Mouse (Mus musculus) limb, embryonic 14.5 days (tissue): ENCODE measurements around the gene Nlrc3. TPM values are rescaled to one million over a fixed set of nuclear protein-coding genes. Genes with fewer than 3 reads are reported as not detected.

Experiments
- ATAC-seq: fragments of 200-750 bp; cut with Nextera tagmentation; 2 replicates; pipeline ENCODE4 v1.8.0; 2017; ENCODE audit warnings: low read depth, moderate number of reproducible peaks, moderate TSS enrichment; ENCODE audit not compliant: low FRiP score
- DNase-seq: peaks from one replicate; pipeline ENCODE4 v3.0.0-alpha.2; 2015; ENCODE audit warnings: low spot score
- H3K27ac ChIP-seq: fragments of 300-500 bp; sonication (generic); replicated peaks from 2 replicates; pipeline ENCODE4 v1.5.1; 2014; ENCODE audit warnings: low read depth, mild to moderate bottlenecking, low read length, moderate library complexity, mixed read lengths
- H3K27me3 ChIP-seq: fragments of 300-500 bp; sonication (generic); 2 replicates; pipeline ENCODE4 v1.6.1; 2014; ENCODE audit warnings: low read length, mixed read lengths; ENCODE audit not compliant: control insufficient read depth, insufficient read depth
- H3K36me3 ChIP-seq: fragments of 300-500 bp; sonication (generic); 2 replicates; pipeline ENCODE4 v1.6.1; 2014; ENCODE audit warnings: mild to moderate bottlenecking, low read length, moderate library complexity, mixed read lengths; ENCODE audit not compliant: control insufficient read depth, insufficient read depth
- H3K4me1 ChIP-seq: fragments of 300-500 bp; sonication (generic); 2 replicates; pipeline ENCODE4 v1.6.1; 2014; ENCODE audit warnings: antibody characterized with exemption, low read length, mixed read lengths; ENCODE audit not compliant: control insufficient read depth, insufficient read depth
- H3K4me2 ChIP-seq: fragments of 300-500 bp; sonication (generic); replicated peaks from 2 replicates; pipeline ENCODE4 v1.6.1; 2014; ENCODE audit warnings: low read depth, mild to moderate bottlenecking, low read length, moderate library complexity; ENCODE audit not compliant: severe bottlenecking
- H3K4me3 ChIP-seq: fragments of 300-500 bp; sonication (generic); replicated peaks from 2 replicates; pipeline ENCODE4 v1.5.1; 2014; ENCODE audit warnings: low read length
- H3K9ac ChIP-seq: fragments of 300-500 bp; sonication (generic); 2 replicates; pipeline ENCODE4 v1.6.1; 2014; ENCODE audit warnings: mild to moderate bottlenecking, low read depth, low read length, moderate library complexity; ENCODE audit not compliant: severe bottlenecking
- H3K9me3 ChIP-seq: fragments of 300-500 bp; sonication (generic); 2 replicates; pipeline ENCODE4 v1.6.1; 2016; ENCODE audit warnings: low read length; ENCODE audit not compliant: control insufficient read depth
- POLR2A ChIP-seq: fragments of 200-500 bp; IDR thresholded peaks from 2 replicates; pipeline ENCODE4 v1.8.0; 2012; ENCODE audit warnings: inconsistent platforms, mild to moderate bottlenecking, moderate library complexity, borderline replicate concordance; ENCODE audit not compliant: insufficient read depth, insufficient read length; ENCODE audit errors: extremely low read depth
- WGBS: fragments of 180-500 bp; shearing (Covaris S2); extraction: QIAGEN DNeasy Blood & Tissue Kit; methylation state at CpG from one replicate; pipeline ENCODE4 v1.1.7; 2014; 5-methylcytosine and 5-hydroxymethylcytosine counted together
- polyA plus RNA-seq, 2 experiments: library from polyadenylated mRNA; depleted of rRNA in 1 of 2; stranded (reverse) in 1 of 2; unstranded in 1 of 2; fragments of >200 nt; fragmentation: Nextera tagmentation in 1 of 2; extraction: Ambion mirVana in 1 of 2; gene quantifications; 2 replicates each; pipeline versions ENCODE4 v1.2.1 to v1.2.3; 2012 to 2014

Nlrc3 gene
- polyA plus RNA-seq, 2 experiments = 1.1 to 2.7 TPM

DNA sequence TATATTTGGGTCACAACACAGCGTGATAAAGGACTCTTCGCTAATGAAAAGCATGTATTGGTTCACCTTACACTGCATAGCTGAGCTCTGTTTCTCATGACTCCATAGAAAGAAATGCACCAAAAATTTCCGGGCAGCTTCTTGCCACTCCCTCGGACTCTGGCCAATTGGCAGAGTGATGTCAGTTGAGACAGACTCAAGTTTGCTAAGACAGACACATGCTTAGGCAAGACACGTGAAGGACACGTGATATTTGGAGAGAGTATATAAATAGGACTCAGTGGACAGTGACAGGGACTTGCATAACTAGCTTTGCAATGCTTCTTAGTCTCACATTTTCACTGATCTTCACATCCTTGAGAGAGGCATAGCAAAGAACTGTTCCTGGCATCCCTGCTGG is 20.1 kb downstream of the Nlrc3 start:
- 82% methylated on average over 6 of the region's 6 CpGs for WGBS
- no peak overlapping the region for H3K4me3 ChIP-seq
- H3K27me3 ChIP-seq = no peaks in the 10 kb centered on the region
- TF ChIP-seq POLR2A = no peak
- H3K4me2 ChIP-seq = no peak overlapping the region
- ATAC-seq = no peak
- no peaks in the 10 kb centered on the region for H3K9me3 ChIP-seq
- no peaks in the 10 kb centered on the region for H3K4me1 ChIP-seq
- H3K9ac ChIP-seq = no peak overlapping the region
- H3K27ac ChIP-seq = no peak overlapping the region
- no peak for DNase-seq
- H3K36me3 ChIP-seq = no peaks in the 10 kb centered on the region

DNA sequence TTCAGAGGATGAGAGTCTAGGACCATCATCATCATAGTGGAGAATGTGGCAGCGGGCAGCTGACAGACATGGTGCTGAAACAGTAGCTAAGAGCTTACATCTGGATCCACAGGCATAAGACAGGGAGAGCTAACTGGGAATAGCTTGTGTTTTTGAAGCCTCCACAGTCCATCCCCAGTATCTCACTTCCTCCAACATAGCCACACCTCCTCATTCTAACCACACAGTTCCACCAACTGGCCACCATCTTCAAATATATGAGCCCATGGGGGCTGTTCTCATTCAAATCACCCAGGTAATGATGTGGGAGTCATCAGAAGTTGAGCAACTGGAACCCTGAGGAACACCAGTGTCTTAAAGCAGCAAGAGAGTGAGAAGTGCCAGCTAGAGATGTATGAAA is 25.3 kb downstream of the Nlrc3 start:
- Histone ChIP-seq H3K4me2 (no peak overlapping the region), H3K9me3 (no peaks in the 10 kb centered on the region), H3K27me3 (no peaks in the 10 kb centered on the region), H3K4me3 (no peak overlapping the region), H3K36me3 (no peaks in the 10 kb centered on the region), H3K9ac (no peak overlapping the region), H3K4me1 (no peaks in the 10 kb centered on the region), H3K27ac (no peak overlapping the region)
- DNase-seq (no peak), ATAC-seq (no peak)
- 81% methylated on average over 1 of the region's 1 CpGs for WGBS
- no peak for TF ChIP-seq POLR2A

DNA sequence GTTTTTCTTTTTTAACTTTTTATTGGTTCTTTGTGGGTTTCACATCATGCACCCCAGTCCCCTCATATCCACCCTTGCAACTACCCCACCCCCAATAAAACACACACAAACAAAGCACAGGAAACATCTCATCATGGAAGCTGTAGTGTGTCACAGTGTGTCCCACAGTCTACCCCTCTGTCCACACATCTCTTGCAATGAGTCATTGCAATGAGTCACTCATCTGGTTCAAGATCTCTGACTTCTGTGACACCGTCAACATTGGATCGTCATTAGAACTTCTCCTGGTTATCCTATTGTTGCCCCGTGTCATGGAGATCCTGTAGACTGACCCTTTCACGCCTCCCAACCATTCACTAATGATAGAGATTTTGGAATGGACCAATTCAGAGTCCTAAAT is 41.7 kb downstream of the Nlrc3 start:
- no peak overlapping the region for H3K4me2 ChIP-seq
- H3K9ac ChIP-seq = no peak overlapping the region
- 86% methylated on average over 4 of the region's 4 CpGs for WGBS
- H3K4me3 ChIP-seq = no peak overlapping the region
- H3K9me3 ChIP-seq = no peaks in the 10 kb centered on the region
- no peaks in the 10 kb centered on the region for H3K27me3 ChIP-seq
- H3K4me1 ChIP-seq = no peaks in the 10 kb centered on the region
- ATAC-seq (no peak), DNase-seq (no peak)
- TF ChIP-seq POLR2A = no peak
- H3K36me3 ChIP-seq = peaks cover 65% of the 10 kb centered on the region
- no peak overlapping the region for H3K27ac ChIP-seq

DNA sequence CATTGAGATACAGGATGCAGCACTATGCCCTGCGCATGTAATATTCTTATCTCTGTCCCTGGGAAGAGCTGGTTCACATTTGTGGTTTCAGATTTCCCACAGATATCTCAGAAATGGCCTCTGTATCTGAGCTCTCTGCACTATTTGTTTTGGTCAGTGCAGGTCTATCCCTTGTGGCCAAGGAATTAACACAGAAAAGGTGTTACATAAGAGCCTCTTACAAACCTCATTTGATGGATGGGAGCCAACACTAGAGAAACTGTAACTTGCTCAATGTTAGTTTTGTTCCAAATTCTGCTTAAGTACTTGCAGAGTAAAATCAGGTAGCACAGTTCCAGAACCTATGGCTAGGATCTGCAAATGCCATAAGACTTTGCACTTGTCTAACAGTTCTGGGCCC is 42.3 kb downstream of the Nlrc3 start:
- no peaks in the 10 kb centered on the region for H3K4me1 ChIP-seq
- ATAC-seq (no peak), DNase-seq (no peak)
- no peak overlapping the region for H3K4me3 ChIP-seq
- H3K9me3 ChIP-seq = no peaks in the 10 kb centered on the region
- H3K9ac ChIP-seq = no peak overlapping the region
- H3K27ac ChIP-seq = no peak overlapping the region
- no peak for TF ChIP-seq POLR2A
- H3K4me2 ChIP-seq = no peak overlapping the region
- no peaks in the 10 kb centered on the region for H3K27me3 ChIP-seq
- H3K36me3 ChIP-seq = peaks cover 68% of the 10 kb centered on the region
- WGBS = 91% methylated on average over 1 of the region's 1 CpGs

DNA sequence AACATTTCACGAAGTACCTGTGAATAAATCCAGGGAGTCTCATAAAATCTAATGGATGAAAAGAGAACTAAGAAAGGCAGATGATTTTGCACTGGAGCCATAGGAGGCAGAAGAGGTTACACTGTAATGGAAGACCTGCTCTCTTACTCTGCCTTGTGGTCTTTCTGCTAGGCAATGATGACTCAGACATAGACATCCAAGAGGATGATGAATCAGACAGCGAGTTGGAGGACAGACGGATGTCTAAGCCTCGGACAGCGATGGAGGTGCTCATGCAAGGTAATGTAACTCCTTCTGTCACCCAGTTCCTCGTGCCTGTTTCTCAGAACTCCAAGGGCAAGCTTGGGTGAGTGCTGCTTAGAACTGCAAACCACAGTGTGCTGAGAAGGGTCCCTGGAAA is 42.9 kb downstream of the Nlrc3 start:
- 89% methylated on average over 6 of the region's 6 CpGs for WGBS
- H3K4me3 ChIP-seq = no peak overlapping the region
- TF ChIP-seq POLR2A = no peak

DNA sequence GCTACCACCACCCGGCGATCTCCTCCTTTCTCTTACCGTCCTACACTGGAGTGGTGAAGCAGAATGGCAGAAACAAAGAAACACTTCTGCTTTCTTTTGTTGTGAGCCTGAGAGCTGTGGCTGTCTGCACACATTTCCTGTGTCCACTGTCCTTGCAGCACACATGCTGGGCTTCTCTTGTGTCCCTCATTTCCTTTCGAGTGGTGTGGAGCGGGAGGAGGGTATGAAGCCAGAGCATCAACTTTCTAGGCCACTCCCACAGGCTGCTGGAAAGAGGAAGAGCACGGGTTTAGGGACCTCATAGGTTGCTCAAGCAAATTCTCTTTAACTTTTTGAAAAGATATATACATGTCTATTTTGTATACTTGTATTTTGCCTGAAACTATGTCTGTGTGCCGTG is 47.3 kb downstream of the Nlrc3 start:
- no peak for ATAC-seq
- Histone ChIP-seq H3K4me3 (no peak overlapping the region), H3K9me3 (no peaks in the 10 kb centered on the region), H3K27me3 (no peaks in the 10 kb centered on the region), H3K9ac (no peak overlapping the region), H3K4me2 (no peak overlapping the region), H3K4me1 (no peaks in the 10 kb centered on the region; the same call in 1 of the 2 replicates), H3K27ac (no peak overlapping the region), H3K36me3 (peaks cover 57% of the 10 kb centered on the region)
- no peak for DNase-seq
- no peak for TF ChIP-seq POLR2A
- 85% methylated on average over 7 of the region's 7 CpGs for WGBS

More for the DNA sequence above, 42.9 kb downstream of the Nlrc3 start:
- no peaks in the 10 kb centered on the region for H3K27me3 ChIP-seq
- no peak overlapping the region for H3K9ac ChIP-seq
- H3K9me3 ChIP-seq = no peaks in the 10 kb centered on the region
- H3K27ac ChIP-seq = no peak overlapping the region
- peaks cover 66% of the 10 kb centered on the region for H3K36me3 ChIP-seq
- H3K4me2 ChIP-seq = no peak overlapping the region
- H3K4me1 ChIP-seq = no peaks in the 10 kb centered on the region
- ATAC-seq = no peak
- DNase-seq = no peak
